Mouse (Mus musculus): ENCODE measurements around the gene Tecr. TPM values are rescaled to one million over a fixed set of nuclear protein-coding genes. Genes with fewer than 3 reads are reported as not detected.

Gene Tecr
- polyA plus RNA-seq, 1 experiment from 2014 or later: 754 TPM

DNA sequence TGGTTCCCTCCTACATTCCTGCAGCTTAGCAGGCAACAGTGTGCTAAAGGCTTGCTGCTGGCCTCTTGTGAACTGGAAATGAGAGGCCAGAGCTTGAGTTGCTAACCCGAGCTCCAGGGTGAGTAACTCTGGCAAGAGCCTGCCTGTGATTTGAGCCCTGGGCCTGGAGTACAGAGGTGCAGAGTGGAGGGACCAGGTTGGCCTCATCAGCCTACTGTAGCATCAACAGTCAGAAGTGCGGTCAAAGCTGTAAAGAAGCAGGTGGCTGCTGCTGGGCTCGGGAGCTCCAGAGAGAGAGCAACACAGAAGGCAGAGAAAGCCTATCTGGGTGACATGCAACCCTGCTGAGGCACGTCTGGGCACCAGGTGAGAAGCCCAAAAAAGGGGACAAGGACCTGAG is 38.6 kb downstream of the Tecr start:
- H3K27ac ChIP-seq (ENCODE audit: low read depth, low read length): no peak overlapping the region
- no peak overlapping the region for H3K4me2 ChIP-seq (replicated peaks; ENCODE audit: low read depth, low read length)
- H3K9me3 ChIP-seq (ENCODE audit: control insufficient read depth, low read length): no peaks in the 10 kb centered on the region
- H3K36me3 ChIP-seq (ENCODE audit: control insufficient read depth, insufficient read depth, low read length): 0 out of 2 replicates have a peak, but pooled peaks cover 5% of the 10 kb centered on the region
- no peaks in the 10 kb centered on the region; the same call in 1 of the 2 replicates for H3K4me1 ChIP-seq (replicated peaks; ENCODE audit: control insufficient read depth, insufficient read depth, low read length)
- no peaks in the 10 kb centered on the region for H3K27me3 ChIP-seq (ENCODE audit: control insufficient read depth, insufficient read depth, low read length)
- WGBS: 82% methylated on average over 4 of the region's 4 CpGs
- H3K9ac ChIP-seq (ENCODE audit: low read depth, low read length): no peak overlapping the region
- H3K4me3 ChIP-seq (ENCODE audit: low read depth, low read length): no peak overlapping the region
- DNase-seq (ENCODE audit: low spot score) (no peak), ATAC-seq (ENCODE audit: low FRiP score) (no peak)

DNA sequence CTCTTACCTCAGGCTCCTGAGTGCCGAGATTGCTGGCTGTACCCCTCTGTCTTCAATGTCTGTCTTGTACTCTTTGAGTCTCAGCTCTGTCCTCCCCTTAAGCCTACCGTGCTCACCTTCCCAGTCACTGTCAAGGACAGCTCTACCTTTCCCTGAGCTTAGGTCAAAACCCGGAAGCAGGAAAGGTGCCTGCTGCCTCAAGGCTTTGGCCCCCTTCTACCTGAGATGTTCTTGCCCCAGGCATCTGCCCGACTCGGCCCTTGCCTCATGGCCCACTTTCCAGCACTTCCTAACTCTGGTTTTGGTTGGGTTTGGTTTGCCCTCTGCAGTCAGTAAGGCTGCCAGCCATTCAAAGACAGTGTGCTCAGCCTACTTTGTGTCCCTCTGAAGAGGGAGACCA is 39.0 kb downstream of the Tecr start:
- Histone ChIP-seq H3K9me3 (ENCODE audit: control insufficient read depth, low read length) (no peaks in the 10 kb centered on the region), H3K36me3 (ENCODE audit: control insufficient read depth, insufficient read depth, low read length) (0 out of 2 replicates have a peak, but pooled peaks cover 5% of the 10 kb centered on the region), H3K9ac (ENCODE audit: low read depth, low read length) (no peak overlapping the region), H3K4me1 (replicated peaks; ENCODE audit: control insufficient read depth, insufficient read depth, low read length) (no peaks in the 10 kb centered on the region; the same call in 1 of the 2 replicates), H3K4me3 (ENCODE audit: low read depth, low read length) (no peak overlapping the region), H3K27me3 (ENCODE audit: control insufficient read depth, insufficient read depth, low read length) (no peaks in the 10 kb centered on the region), H3K27ac (ENCODE audit: low read depth, low read length) (no peak overlapping the region), H3K4me2 (replicated peaks; ENCODE audit: low read depth, low read length) (no peak overlapping the region)
- DNase-seq (ENCODE audit: low spot score) (no peak), ATAC-seq (ENCODE audit: low FRiP score) (no peak)
- 84% methylated on average over 5 of the region's 5 CpGs for WGBS

DNA sequence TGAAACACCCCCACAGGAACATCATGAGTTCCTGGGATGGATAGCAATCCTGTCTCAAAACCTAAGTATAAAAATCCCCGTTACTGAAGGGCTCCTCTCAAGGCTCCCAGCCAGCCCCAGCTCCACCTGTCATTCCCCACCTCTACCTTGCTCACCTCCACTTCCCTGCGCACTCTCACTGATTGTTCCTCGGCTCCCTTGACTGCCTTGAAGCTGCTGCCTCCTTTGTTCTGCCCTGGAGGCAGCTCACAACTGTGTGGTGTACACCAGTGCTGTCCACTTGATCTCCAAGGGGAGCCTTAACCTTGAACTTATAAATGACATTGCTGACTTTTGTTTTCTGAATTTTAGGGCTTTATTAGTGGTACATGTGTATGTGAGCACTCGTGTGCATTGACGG is 39.6 kb downstream of the Tecr start:
- Histone ChIP-seq H3K27me3 (ENCODE audit: control insufficient read depth, insufficient read depth, low read length) (no peaks in the 10 kb centered on the region), H3K36me3 (ENCODE audit: control insufficient read depth, insufficient read depth, low read length) (0 out of 2 replicates have a peak, but pooled peaks cover 3% of the 10 kb centered on the region), H3K9ac (ENCODE audit: low read depth, low read length) (no peak overlapping the region), H3K4me2 (replicated peaks; ENCODE audit: low read depth, low read length) (no peak overlapping the region), H3K27ac (ENCODE audit: low read depth, low read length) (no peak overlapping the region), H3K4me1 (replicated peaks; ENCODE audit: control insufficient read depth, insufficient read depth, low read length) (no peaks in the 10 kb centered on the region; the same call in 1 of the 2 replicates), H3K4me3 (ENCODE audit: low read depth, low read length) (no peak overlapping the region), H3K9me3 (ENCODE audit: control insufficient read depth, low read length) (no peaks in the 10 kb centered on the region)
- DNase-seq (ENCODE audit: low spot score): no peak
- 83% methylated on average over 5 of the region's 5 CpGs for WGBS
- ATAC-seq (ENCODE audit: low FRiP score): no peak

DNA sequence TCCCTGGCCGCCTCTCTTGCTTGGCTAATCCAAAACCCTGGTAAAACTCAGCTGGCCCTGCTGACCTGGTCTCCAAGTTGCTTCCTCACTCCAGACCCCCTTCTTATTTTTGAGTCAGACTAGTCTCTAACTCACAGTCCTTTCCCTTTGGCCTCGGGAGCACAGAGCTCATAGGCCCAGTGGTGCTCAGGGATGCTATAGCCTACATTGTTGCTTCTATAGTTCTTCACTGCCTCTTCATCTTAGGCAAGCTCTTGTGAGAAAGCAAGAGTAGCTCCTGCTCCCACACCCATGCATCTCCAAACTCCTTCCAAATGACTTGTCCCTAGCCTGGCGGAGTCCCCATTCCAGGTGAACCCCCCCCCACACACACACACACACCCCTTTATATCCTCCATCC is 40.1 kb downstream of the Tecr start:
- H3K27me3 ChIP-seq (ENCODE audit: control insufficient read depth, insufficient read depth, low read length): no peaks in the 10 kb centered on the region
- ATAC-seq (ENCODE audit: low FRiP score) (no peak), DNase-seq (ENCODE audit: low spot score) (no peak)
- no peaks in the 10 kb centered on the region for H3K9me3 ChIP-seq (ENCODE audit: control insufficient read depth, low read length)
- H3K36me3 ChIP-seq (ENCODE audit: control insufficient read depth, insufficient read depth, low read length): 0 out of 2 replicates have a peak, but pooled peaks cover 2% of the 10 kb centered on the region
- peak overlapping the region; percentile 85 for H3K4me2 ChIP-seq (replicated peaks; ENCODE audit: low read depth, low read length)
- no peaks in the 10 kb centered on the region; the same call in 1 of the 2 replicates for H3K4me1 ChIP-seq (replicated peaks; ENCODE audit: control insufficient read depth, insufficient read depth, low read length)
- peak overlapping the region; percentile 58 for H3K4me3 ChIP-seq (ENCODE audit: low read depth, low read length)
- peak overlapping the region; percentile 68; the same call in 1 of the 2 replicates for H3K9ac ChIP-seq (ENCODE audit: low read depth, low read length)
- H3K27ac ChIP-seq (ENCODE audit: low read depth, low read length): no peak overlapping the region
- 53% methylated on average over 3 of the region's 3 CpGs for WGBS

DNA sequence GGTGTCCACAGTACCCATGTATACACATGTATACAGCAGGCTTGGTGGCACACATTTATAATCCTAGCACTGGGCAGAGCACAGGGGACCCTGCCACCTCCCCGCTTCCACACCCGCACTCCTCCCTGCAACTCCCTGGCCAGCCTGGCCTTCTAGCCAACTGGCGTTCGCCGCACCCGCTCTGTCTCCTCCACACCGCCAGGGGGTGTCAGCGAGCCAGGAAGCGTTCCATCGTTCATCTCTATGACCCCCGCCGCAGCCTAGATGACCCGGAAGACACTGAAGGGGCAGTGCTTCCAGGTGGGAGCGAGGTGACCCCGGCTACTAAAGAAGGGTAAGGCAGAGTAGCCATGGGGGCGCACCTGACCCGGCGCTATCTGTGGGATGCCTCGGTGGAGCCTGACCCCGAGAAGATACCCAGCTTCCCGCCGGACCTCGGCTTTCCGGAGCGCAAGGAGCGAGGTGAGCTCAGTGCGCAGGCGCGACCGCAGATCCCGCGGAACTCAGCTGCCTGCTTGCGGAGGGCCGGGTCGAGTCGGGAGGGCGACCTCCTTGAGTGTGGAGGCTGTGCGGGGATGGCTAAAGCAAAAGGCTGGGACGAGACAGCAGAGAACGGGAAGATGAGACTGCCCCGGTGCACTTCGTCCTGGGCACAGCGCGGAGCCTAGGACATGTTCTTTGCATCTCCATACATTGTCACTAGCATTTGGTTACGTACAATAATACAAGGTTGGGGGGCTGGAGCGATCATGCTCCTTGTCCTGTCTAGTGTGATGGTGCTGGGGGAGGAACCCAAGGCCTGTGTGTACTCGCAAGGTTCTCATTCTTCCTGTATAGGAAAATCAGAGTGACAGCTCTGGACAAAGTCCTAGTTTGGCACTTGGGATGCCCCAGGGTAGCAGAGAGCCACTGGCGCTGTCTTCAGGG is 41.0 kb downstream of the Tecr start, which contains the start of gene Ndufb7:
Gene Ndufb7 (plus strand): TSS at position 203 of the 927 bp plus-strand sequence.
- Histone ChIP-seq H3K4me2 (replicated peaks; ENCODE audit: low read depth, low read length) (peak within 1 kb of the TSS; percentile 85), H3K4me3 (ENCODE audit: low read depth, low read length) (peak within 1 kb of the TSS; percentile 58), H3K27ac (ENCODE audit: low read depth, low read length) (peak within 1 kb of the TSS; percentile 54), H3K4me1 (replicated peaks; ENCODE audit: control insufficient read depth, insufficient read depth, low read length) (no peaks in the 10 kb centered on the region; the same call in 1 of the 2 replicates), H3K9ac (ENCODE audit: low read depth, low read length) (peak within 1 kb of the TSS; percentile 68), H3K27me3 (ENCODE audit: control insufficient read depth, insufficient read depth, low read length) (no peaks in the 10 kb centered on the region), H3K36me3 (ENCODE audit: control insufficient read depth, insufficient read depth, low read length) (no peaks in the 10 kb centered on the region), H3K9me3 (ENCODE audit: control insufficient read depth, low read length) (no peaks in the 10 kb centered on the region)
- ATAC-seq (ENCODE audit: low FRiP score): peak; percentile 92
- 2% methylated on average over 48 of the region's 48 CpGs for WGBS
- DNase-seq (ENCODE audit: low spot score): peak; percentile 98

DNA sequence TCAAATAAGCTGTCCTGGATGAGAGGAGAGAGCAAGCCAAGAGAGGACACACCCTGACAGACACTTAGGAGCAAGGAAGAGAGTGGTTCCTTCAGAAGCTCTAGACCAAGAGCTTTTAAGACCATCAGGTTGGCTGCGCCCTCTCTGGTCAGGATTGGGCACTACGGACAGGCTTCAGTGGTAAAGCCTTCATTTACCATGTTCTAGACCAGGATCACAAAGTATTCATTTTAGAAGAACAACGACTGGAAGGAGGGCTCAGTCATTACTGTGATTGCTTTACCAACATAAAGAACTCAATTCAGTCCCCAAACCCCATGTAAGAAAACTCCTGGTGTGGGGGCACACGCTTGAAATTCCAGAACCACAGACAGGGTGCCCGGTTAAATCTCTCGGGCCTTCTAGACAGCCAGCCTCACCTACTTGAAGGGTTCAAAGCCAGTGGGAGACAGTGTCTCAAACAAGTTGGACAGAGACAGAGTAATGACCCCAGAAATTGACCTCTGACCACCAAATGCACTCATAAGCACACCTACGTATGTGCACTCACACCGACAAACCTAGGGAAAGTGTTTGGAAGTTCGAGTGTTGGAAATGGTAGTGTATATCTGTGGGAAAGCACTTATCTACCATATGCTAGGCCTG is 41.9 kb downstream of the Tecr start:
- ATAC-seq (ENCODE audit: low FRiP score) (peak; percentile 48), DNase-seq (ENCODE audit: low spot score) (peak; percentile 39)
- H3K9ac ChIP-seq (ENCODE audit: low read depth, low read length): no peak overlapping the region
- no peak overlapping the region for H3K27ac ChIP-seq (ENCODE audit: low read depth, low read length)
- no peak overlapping the region for H3K4me2 ChIP-seq (replicated peaks; ENCODE audit: low read depth, low read length)
- no peaks in the 10 kb centered on the region for H3K36me3 ChIP-seq (ENCODE audit: control insufficient read depth, insufficient read depth, low read length)
- H3K4me3 ChIP-seq (ENCODE audit: low read depth, low read length): no peak overlapping the region
- H3K27me3 ChIP-seq (ENCODE audit: control insufficient read depth, insufficient read depth, low read length): no peaks in the 10 kb centered on the region
- H3K4me1 ChIP-seq (replicated peaks; ENCODE audit: control insufficient read depth, insufficient read depth, low read length): no peaks in the 10 kb centered on the region; the same call in 1 of the 2 replicates
- no peaks in the 10 kb centered on the region for H3K9me3 ChIP-seq (ENCODE audit: control insufficient read depth, low read length)
- WGBS: 74% methylated on average over 9 of the region's 9 CpGs

DNA sequence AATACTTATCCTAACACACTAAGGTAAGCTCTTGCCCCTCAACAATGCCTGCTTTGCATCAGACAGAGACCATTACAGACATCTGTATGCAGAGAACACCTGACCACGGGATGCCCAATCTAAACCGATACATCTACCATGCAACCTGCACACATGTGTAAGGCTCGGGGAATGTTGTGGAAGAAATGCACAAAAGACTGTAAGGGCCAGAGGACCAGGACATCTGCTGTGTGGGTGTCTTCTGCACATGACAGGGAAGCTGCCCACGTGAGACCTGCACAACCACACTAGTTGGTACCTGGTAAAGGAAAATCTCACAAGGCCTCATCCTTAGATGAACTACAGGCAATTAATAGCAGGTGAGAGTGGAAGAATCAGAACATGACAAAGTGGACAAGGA is 44.5 kb downstream of the Tecr start:
- no peaks in the 10 kb centered on the region for H3K27me3 ChIP-seq (ENCODE audit: control insufficient read depth, insufficient read depth, low read length)
- H3K4me3 ChIP-seq (ENCODE audit: low read depth, low read length): no peak overlapping the region
- no peak overlapping the region for H3K9ac ChIP-seq (ENCODE audit: low read depth, low read length)
- 78% methylated on average over 4 of the region's 4 CpGs for WGBS
- no peak for ATAC-seq (ENCODE audit: low FRiP score)
- no peak overlapping the region for H3K4me2 ChIP-seq (replicated peaks; ENCODE audit: low read depth, low read length)
- H3K9me3 ChIP-seq (ENCODE audit: control insufficient read depth, low read length): no peaks in the 10 kb centered on the region
- DNase-seq (ENCODE audit: low spot score): no peak
- H3K27ac ChIP-seq (ENCODE audit: low read depth, low read length): no peak overlapping the region
- no peaks in the 10 kb centered on the region for H3K36me3 ChIP-seq (ENCODE audit: control insufficient read depth, insufficient read depth, low read length)
- H3K4me1 ChIP-seq (replicated peaks; ENCODE audit: control insufficient read depth, insufficient read depth, low read length): no peaks in the 10 kb centered on the region; the same call in 1 of the 2 replicates

DNA sequence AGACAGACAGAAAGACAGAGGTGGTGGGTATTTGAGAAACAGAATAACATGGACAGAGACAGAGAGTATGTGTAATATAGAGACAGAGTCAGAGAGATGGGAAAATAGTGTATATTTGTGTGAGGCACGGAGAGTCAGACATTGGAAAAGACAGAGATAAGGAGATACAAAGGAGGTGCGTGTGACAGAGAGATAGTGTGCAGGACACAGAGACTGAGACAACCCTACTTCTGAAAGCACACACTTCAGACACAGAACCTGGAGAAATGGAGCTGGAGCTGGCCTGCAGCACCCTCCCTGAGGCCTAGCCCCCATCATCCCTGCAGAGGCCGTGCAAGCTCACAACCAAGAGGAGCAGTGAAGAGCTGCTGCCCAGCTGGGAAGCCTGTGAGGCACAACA is 45.1 kb downstream of the Tecr start:
- DNase-seq (ENCODE audit: low spot score) (no peak), ATAC-seq (ENCODE audit: low FRiP score) (no peak)
- Histone ChIP-seq H3K9ac (ENCODE audit: low read depth, low read length) (no peak overlapping the region), H3K4me2 (replicated peaks; ENCODE audit: low read depth, low read length) (no peak overlapping the region), H3K36me3 (ENCODE audit: control insufficient read depth, insufficient read depth, low read length) (no peaks in the 10 kb centered on the region), H3K4me3 (ENCODE audit: low read depth, low read length) (no peak overlapping the region), H3K27ac (ENCODE audit: low read depth, low read length) (no peak overlapping the region), H3K27me3 (ENCODE audit: control insufficient read depth, insufficient read depth, low read length) (no peaks in the 10 kb centered on the region), H3K9me3 (ENCODE audit: control insufficient read depth, low read length) (no peaks in the 10 kb centered on the region), H3K4me1 (replicated peaks; ENCODE audit: control insufficient read depth, insufficient read depth, low read length) (no peaks in the 10 kb centered on the region; the same call in 1 of the 2 replicates)
- 78% methylated on average over 3 of the region's 3 CpGs for WGBS

All from hindbrain, embryonic 11.5 days (tissue).